Mouse (Mus musculus): Measurements from ENCODE around the gene 4921539E11Rik. TPM values are rescaled to one million over a fixed set of nuclear protein-coding genes. Genes with fewer than 3 reads are reported as not detected.
A peak's percentile ranks its signal among the peaks of the same experiment; 100 is the strongest.

Gene 4921539E11Rik
- total and polyA plus RNA-seq, 2 experiments from 2014 or later = not detected

GRCm38 (mm10) chr4:103221789-103222188 lies 68.9 kb downstream of the 4921539E11Rik start:
- no peak for DNase-seq (ENCODE audit: low spot score)
- Histone ChIP-seq H3K9ac (replicated peaks; ENCODE audit: low read length, poor library complexity, severe bottlenecking) (no peak overlapping the region), H3K9me3 (ENCODE audit: low read length) (no peaks in the 10 kb centered on the region), H3K27me3 (ENCODE audit: insufficient read depth, low read length) (no peaks in the 10 kb centered on the region), H3K4me1 (ENCODE audit: insufficient read depth, low read length) (no peaks in the 10 kb centered on the region), H3K36me3 (ENCODE audit: insufficient read depth, low read length) (no peaks in the 10 kb centered on the region), H3K4me3 (ENCODE audit: low read depth, low read length) (no peak overlapping the region), H3K4me2 (ENCODE audit: low read depth, low read length, poor library complexity, severe bottlenecking) (no peak overlapping the region), H3K27ac (ENCODE audit: low read depth, low read length) (no peak overlapping the region)
- TF ChIP-seq CTCF (IDR thresholded peaks at IDR 0.05) = no peak
- WGBS = 86% methylated on average over 6 of the region's 6 CpGs
- ATAC-seq (ENCODE audit: low FRiP score) = no peak

- H3K9ac ChIP-seq (replicated peaks; ENCODE audit: low read length, poor library complexity, severe bottlenecking) = no peak overlapping the region
- DNase-seq (ENCODE audit: low spot score) (no peak), ATAC-seq (ENCODE audit: low FRiP score) (no peak)
- H3K4me2 ChIP-seq (ENCODE audit: low read depth, low read length, poor library complexity, severe bottlenecking) = no peak overlapping the region
- H3K4me3 ChIP-seq (ENCODE audit: low read depth, low read length) = no peak overlapping the region
- no peaks in the 10 kb centered on the region for H3K27me3 ChIP-seq (ENCODE audit: insufficient read depth, low read length)
- H3K36me3 ChIP-seq (ENCODE audit: insufficient read depth, low read length) = no peaks in the 10 kb centered on the region
- 52% methylated on average over 5 of the region's 5 CpGs for WGBS
- peaks cover 3% of the 10 kb centered on the region; the same call in 1 of the 2 replicates for H3K4me1 ChIP-seq (ENCODE audit: insufficient read depth, low read length)
- TF ChIP-seq CTCF (IDR thresholded peaks at IDR 0.05) = no peak
- H3K9me3 ChIP-seq (ENCODE audit: low read length) = no peaks in the 10 kb centered on the region
- no peak overlapping the region for H3K27ac ChIP-seq (ENCODE audit: low read depth, low read length)
These were observed 71.7 kb downstream of the 4921539E11Rik start for GRCm38 (mm10) chr4:103219011-103219410.

- H3K27ac ChIP-seq (ENCODE audit: low read depth, low read length) = no peak overlapping the region
- WGBS = 88% methylated on average over 6 of the region's 6 CpGs
- peaks cover 3% of the 10 kb centered on the region; the same call in 1 of the 2 replicates for H3K4me1 ChIP-seq (ENCODE audit: insufficient read depth, low read length)
- no peak overlapping the region for H3K4me3 ChIP-seq (ENCODE audit: low read depth, low read length)
- no peaks in the 10 kb centered on the region for H3K9me3 ChIP-seq (ENCODE audit: low read length)
- no peak overlapping the region for H3K9ac ChIP-seq (replicated peaks; ENCODE audit: low read length, poor library complexity, severe bottlenecking)
- DNase-seq (ENCODE audit: low spot score) (no peak), ATAC-seq (ENCODE audit: low FRiP score) (no peak)
- H3K36me3 ChIP-seq (ENCODE audit: insufficient read depth, low read length) = no peaks in the 10 kb centered on the region
- no peak for TF ChIP-seq CTCF (IDR thresholded peaks at IDR 0.05)
- H3K4me2 ChIP-seq (ENCODE audit: low read depth, low read length, poor library complexity, severe bottlenecking) = no peak overlapping the region
- no peaks in the 10 kb centered on the region for H3K27me3 ChIP-seq (ENCODE audit: insufficient read depth, low read length)
These were observed 74.6 kb downstream of the 4921539E11Rik start for GRCm38 (mm10) chr4:103216046-103216445.

GRCm38 (mm10) chr4:103214925-103215820 lies 75.5 kb downstream of the 4921539E11Rik start, which contains the start of gene Slc35d1:
Gene Slc35d1, minus strand, starts transcription at chr4:103215164.
- ATAC-seq (ENCODE audit: low FRiP score) = peak; percentile 91
- Histone ChIP-seq H3K9ac (replicated peaks; ENCODE audit: low read length, poor library complexity, severe bottlenecking) (peak within 1 kb of the TSS; percentile 99), H3K4me1 (ENCODE audit: insufficient read depth, low read length) (peaks cover 3% of the 10 kb centered on the region; the same call in 1 of the 2 replicates), H3K36me3 (ENCODE audit: insufficient read depth, low read length) (no peaks in the 10 kb centered on the region), H3K9me3 (ENCODE audit: low read length) (no peaks in the 10 kb centered on the region), H3K27ac (ENCODE audit: low read depth, low read length) (peak within 1 kb of the TSS; percentile 99), H3K4me2 (ENCODE audit: low read depth, low read length, poor library complexity, severe bottlenecking) (peak within 1 kb of the TSS; percentile 73), H3K27me3 (ENCODE audit: insufficient read depth, low read length) (no peaks in the 10 kb centered on the region), H3K4me3 (ENCODE audit: low read depth, low read length) (peak within 1 kb of the TSS; percentile 86)
- WGBS = 2% methylated on average over 57 of the region's 70 CpGs
- peak; percentile 88 for DNase-seq (ENCODE audit: low spot score)
- TF ChIP-seq CTCF (IDR thresholded peaks at IDR 0.05) = peak; percentile 49

- H3K27me3 ChIP-seq (ENCODE audit: insufficient read depth, low read length) = no peaks in the 10 kb centered on the region
- H3K4me1 ChIP-seq (ENCODE audit: insufficient read depth, low read length) = peaks cover 3% of the 10 kb centered on the region; the same call in 1 of the 2 replicates
- peak overlapping the region; percentile 99 for H3K27ac ChIP-seq (ENCODE audit: low read depth, low read length)
- TF ChIP-seq CTCF (IDR thresholded peaks at IDR 0.05) = no peak
- H3K4me3 ChIP-seq (ENCODE audit: low read depth, low read length) = peak overlapping the region; percentile 86
- ATAC-seq (ENCODE audit: low FRiP score) (peak; percentile 78), DNase-seq (ENCODE audit: low spot score) (peak; percentile 72)
- H3K4me2 ChIP-seq (ENCODE audit: low read depth, low read length, poor library complexity, severe bottlenecking) = peak overlapping the region; percentile 73
- WGBS = under 1% methylated on average over 44 of the region's 48 CpGs
- H3K9me3 ChIP-seq (ENCODE audit: low read length) = no peaks in the 10 kb centered on the region
- H3K9ac ChIP-seq (replicated peaks; ENCODE audit: low read length, poor library complexity, severe bottlenecking) = peak overlapping the region; percentile 99
- H3K36me3 ChIP-seq (ENCODE audit: insufficient read depth, low read length) = peaks cover 4% of the 10 kb centered on the region; the same call in 1 of the 2 replicates
These were observed 76.2 kb downstream of the 4921539E11Rik start for GRCm38 (mm10) chr4:103214498-103214924.
